8 mouse cellular contexts compared by ENCODE assay signal in the genomic region with DNA sequence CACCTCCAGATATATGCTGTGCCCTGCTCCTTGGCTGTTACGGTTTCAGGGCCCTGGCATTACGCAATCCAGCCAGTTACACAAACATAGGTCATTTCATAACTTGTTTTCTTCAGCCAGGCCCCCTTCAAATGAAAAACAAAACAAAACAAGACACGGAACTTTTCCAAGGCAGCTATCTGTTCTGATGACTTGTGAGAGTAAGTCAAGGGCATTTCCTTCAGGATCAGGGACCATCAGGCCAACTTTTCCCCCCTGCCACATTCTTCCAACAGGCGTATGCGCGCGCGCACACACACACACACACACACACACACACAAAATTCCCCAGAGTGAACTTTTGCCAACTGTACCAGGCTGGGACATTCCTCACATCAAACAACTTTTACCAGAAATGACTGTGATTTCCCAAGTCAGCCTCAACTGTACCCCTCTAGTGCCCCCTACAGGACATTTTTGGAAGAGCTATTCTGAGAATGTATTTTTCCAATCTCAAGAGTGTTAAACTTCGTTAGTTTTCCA. TPM values are rescaled to one million over a fixed set of nuclear protein-coding genes. Genes with fewer than 3 reads are reported as not detected.
DNase-seq lines count a peak whose midpoint lies in the region; ATAC-seq lines count a peak whose summit lies in the region.

No protein-coding gene starts in this region.

- ATAC-seq in intestine, embryonic 14.5 days (replicated peaks; ENCODE audit: low FRiP score, low TSS enrichment, low read depth) = no peak
- no peak for ATAC-seq in liver, embryonic 11.5 days (replicated peaks; ENCODE audit: low FRiP score)
- no peak for ATAC-seq in inflammation-experienced regulatory T-cells, adult 6 months

- peaks cover 5% of the 10 kb centered on the region; the same call in 1 of the 2 replicates for H3K36me3 ChIP-seq in intestine, embryonic 14.5 days (ENCODE audit: control insufficient read depth, insufficient read depth, low read length)
- no peaks in the 10 kb centered on the region for H3K36me3 ChIP-seq in liver, embryonic 11.5 days (ENCODE audit: control insufficient read depth, insufficient read depth, low read length)

- peak overlapping the region; percentile 41; the same call in 1 of the 2 replicates for H3K9ac ChIP-seq in intestine, embryonic 14.5 days (ENCODE audit: low read length)
- H3K9ac ChIP-seq in liver, embryonic 11.5 days (ENCODE audit: low read depth, low read length) = no peak overlapping the region

- peak overlapping the region; percentile 64 for H3K27ac ChIP-seq in intestine, embryonic 14.5 days (ENCODE audit: low read depth)
- H3K27ac ChIP-seq in liver, embryonic 11.5 days (ENCODE audit: low read depth, low read length) = peak overlapping the region; percentile 11; the same call in 1 of the 2 replicates

- H3K4me2 ChIP-seq in intestine, embryonic 14.5 days (ENCODE audit: low read length) = peak overlapping the region; percentile 87
- peak overlapping the region; percentile 93 for H3K4me2 ChIP-seq in liver, embryonic 11.5 days

- DNase-seq in ovary, adult 18-20 months (ENCODE audit: low spot score) = peak; percentile 63
- no peak for DNase-seq in ovary, postnatal 10 days (ENCODE audit: low spot score)
- peak; percentile 51 for DNase-seq in R1 (ENCODE audit: low read depth, low spot score)
- DNase-seq in embryo, embryonic 11 days = peak; percentile 73
- DNase-seq in intestine, embryonic 14.5 days (ENCODE audit: low spot score) = peak; percentile 81
- peak; percentile 47 for DNase-seq in liver, embryonic 11.5 days (ENCODE audit: low spot score)
- DNase-seq in right cerebral cortex, postnatal 4 days = peak; percentile 21

- H3K27me3 ChIP-seq in intestine, embryonic 14.5 days (replicated peaks; ENCODE audit: control insufficient read depth, insufficient read depth, low read length) = no peaks in the 10 kb centered on the region
- peaks cover 21% of the 10 kb centered on the region for H3K27me3 ChIP-seq in liver, embryonic 11.5 days (replicated peaks; ENCODE audit: control insufficient read depth, insufficient read depth, low read length)

- H3K4me1 ChIP-seq in intestine, embryonic 14.5 days (replicated peaks; ENCODE audit: control insufficient read depth, insufficient read depth, low read length) = peaks cover 25% of the 10 kb centered on the region; the same call in 1 of the 2 replicates
- H3K4me1 ChIP-seq in liver, embryonic 11.5 days (replicated peaks; ENCODE audit: control insufficient read depth, insufficient read depth, low read length) = no peaks in the 10 kb centered on the region; the same call in 1 of the 2 replicates

- no peaks in the 10 kb centered on the region for H3K9me3 ChIP-seq in intestine, embryonic 14.5 days (ENCODE audit: control insufficient read depth, low read length)
- no peaks in the 10 kb centered on the region for H3K9me3 ChIP-seq in liver, embryonic 11.5 days (ENCODE audit: control insufficient read depth, low read length)

- H3K4me3 ChIP-seq in intestine, embryonic 14.5 days (ENCODE audit: low read depth, low read length) = peak overlapping the region; percentile 86
- no peak overlapping the region for H3K4me3 ChIP-seq in liver, embryonic 11.5 days (ENCODE audit: low read depth, low read length)

- 23% methylated on average over 9 of the region's 9 CpGs for WGBS in intestine, embryonic 14.5 days
- 45% methylated on average over 9 of the region's 9 CpGs for WGBS in liver, embryonic 11.5 days

RNA-seq across cellular contexts. Expression of a gene that starts 4.0 kb away (rescaled TPM):
- polyA plus RNA-seq in intestine, embryonic 14.5 days (2014; fragmentation: Nextera tagmentation; extraction: Ambion mirVana) = 10.1 and 10.2 TPM in 2 replicates
- polyA plus RNA-seq in liver, embryonic 11.5 days (2014; fragmentation: Nextera tagmentation; extraction: Ambion mirVana) = 1.9 and 2.0 TPM in 2 replicates
- polyA plus RNA-seq in inflammation-experienced regulatory T-cells, adult 6 months (2017; shearing (Covaris generic)) = 1 to 10 TPM; 1.3 to 2.0 (median 1.7) TPM
